Mouse (Mus musculus) spleen, adult 2 months (tissue): Measurements from ENCODE around the gene Gins2.

Source experiments
- CTCF ChIP-seq: fragments of 200-500 bp; IDR thresholded peaks from 2 replicates; pipeline ENCODE4 v1.5.1; 2011; ENCODE audit warnings: mild to moderate bottlenecking, inconsistent platforms; ENCODE audit not compliant: insufficient read depth, insufficient read length, insufficient replicate concordance; ENCODE audit errors: extremely low read depth
- POLR2A ChIP-seq: fragments of 200-500 bp; IDR thresholded peaks from 2 replicates; pipeline ENCODE4 v1.6.1; 2011; ENCODE audit warnings: low read depth, low read length, inconsistent platforms

GRCm38 (mm10) chr8:120591587-120592292, 2.6 kb upstream of the Gins2 start:
- TF ChIP-seq CTCF (no peak), POLR2A (no peak)
